Mouse (Mus musculus) embryonic facial prominence, embryonic 10.5 days (tissue): ENCODE results near the gene Fras1. TPM values are rescaled to one million over a fixed set of nuclear protein-coding genes. Genes with fewer than 3 reads are reported as not detected.

Experiments used
- polyA plus RNA-seq: library from polyadenylated mRNA; unstranded; fragments of >200 nt; fragmentation: Nextera tagmentation; extraction: Ambion mirVana; gene quantifications from 2 replicates; pipeline ENCODE4 v1.2.1, GENCODE M21; 2016

Gene Fras1
- polyA plus RNA-seq, 1 experiment from 2014 or later = 12.8 TPM

Other genes with a start within 250 kb of the Fras1 start
- gene Cnot6l, start 209.8 kb upstream of the Fras1 start, polyA plus RNA-seq = 12.3 and 13.9 TPM in 2 replicates
- gene Mrpl1, start 164.5 kb upstream of the Fras1 start, polyA plus RNA-seq = 24.0 and 24.1 TPM in 2 replicates